Mouse (Mus musculus) bone marrow macrophage, adult 2 months (primary cell): Measurements from ENCODE around the gene Arid5b. TPM values are rescaled to one million over a fixed set of nuclear protein-coding genes. Genes with fewer than 3 reads are reported as not detected.

Source experiments
- H3K27ac ChIP-seq: 2 replicates; pipeline ENCODE4 v1.5.1; 2012; ENCODE audit warnings: low read depth, low read length; ENCODE audit not compliant: insufficient read depth
- H3K4me1 ChIP-seq: 2 replicates; pipeline ENCODE4 v1.6.1; 2012; ENCODE audit warnings: low read length; ENCODE audit not compliant: control insufficient read depth, insufficient read depth
- H3K4me3 ChIP-seq: 2 replicates; pipeline ENCODE4 v1.5.1; 2012; ENCODE audit warnings: mild to moderate bottlenecking, low read length, moderate library complexity; ENCODE audit not compliant: insufficient read depth
- CTCF ChIP-seq: IDR thresholded peaks from 2 replicates; pipeline ENCODE4 v1.5.1; 2012; ENCODE audit warnings: low read depth, mild to moderate bottlenecking, low read length, moderate library complexity
- POLR2A ChIP-seq: IDR thresholded peaks from 2 replicates; pipeline ENCODE4 v1.6.1; 2012; ENCODE audit warnings: mild to moderate bottlenecking, low read depth, low read length, borderline replicate concordance
- polyA plus RNA-seq: library from polyadenylated mRNA; stranded (reverse); fragments of >200 nt; gene quantifications from 2 replicates; pipeline ENCODE4 v1.2.4, GENCODE M21; 2012; ENCODE audit not compliant: missing spikeins, insufficient read depth, insufficient read length

The Arid5b gene
- polyA plus RNA-seq, 1 experiment: 26.5 TPM

GRCm38 (mm10) chr10:68109651-68110050, 168.9 kb downstream of the Arid5b start:
- no peak overlapping the region for H3K27ac ChIP-seq
- peaks cover 10% of the 10 kb centered on the region for H3K4me1 ChIP-seq
- no peak overlapping the region for H3K4me3 ChIP-seq

GRCm38 (mm10) chr10:68107716-68108115, 170.8 kb downstream of the Arid5b start:
- TF ChIP-seq POLR2A: no peak
- no peak for TF ChIP-seq CTCF
- Histone ChIP-seq H3K4me3 (no peak overlapping the region), H3K27ac (no peak overlapping the region), H3K4me1 (peaks cover 19% of the 10 kb centered on the region)

More at GRCm38 (mm10) chr10:68109651-68110050, 168.9 kb downstream of the Arid5b start:
- TF ChIP-seq CTCF (no peak), POLR2A (no peak)

GRCm38 (mm10) chr10:68106351-68106950, 172.1 kb downstream of the Arid5b start:
- Histone ChIP-seq H3K27ac (no peak overlapping the region), H3K4me1 (peaks cover 19% of the 10 kb centered on the region), H3K4me3 (no peak overlapping the region)
- TF ChIP-seq CTCF: no peak
- no peak for TF ChIP-seq POLR2A

- Histone ChIP-seq H3K4me1 (peaks cover 19% of the 10 kb centered on the region), H3K27ac (peak overlapping the region; percentile 96), H3K4me3 (peak overlapping the region; percentile 31; the same call in 1 of the 2 replicates)
- no peak for TF ChIP-seq CTCF
- TF ChIP-seq POLR2A: no peak
These were observed 173.4 kb downstream of the Arid5b start for GRCm38 (mm10) chr10:68104881-68105781.

GRCm38 (mm10) chr10:68104481-68104880, 174.1 kb downstream of the Arid5b start:
- H3K4me3 ChIP-seq: no peak overlapping the region
- TF ChIP-seq CTCF (no peak), POLR2A (no peak)
- H3K27ac ChIP-seq: peak overlapping the region; percentile 96
- H3K4me1 ChIP-seq: peaks cover 19% of the 10 kb centered on the region

GRCm38 (mm10) chr10:68103988-68104387, 174.6 kb downstream of the Arid5b start:
- H3K27ac ChIP-seq: no peak overlapping the region
- H3K4me3 ChIP-seq: no peak overlapping the region
- TF ChIP-seq CTCF (no peak), POLR2A (no peak)
- peaks cover 19% of the 10 kb centered on the region for H3K4me1 ChIP-seq

- H3K4me1 ChIP-seq: peaks cover 19% of the 10 kb centered on the region
- no peak overlapping the region for H3K4me3 ChIP-seq
- TF ChIP-seq CTCF: no peak
- no peak overlapping the region for H3K27ac ChIP-seq
These were observed 175.3 kb downstream of the Arid5b start for GRCm38 (mm10) chr10:68103078-68103855.

- Histone ChIP-seq H3K27ac (no peak overlapping the region), H3K4me3 (no peak overlapping the region), H3K4me1 (peaks cover 19% of the 10 kb centered on the region)
- TF ChIP-seq CTCF (no peak), POLR2A (no peak)
These were observed 176.0 kb downstream of the Arid5b start for GRCm38 (mm10) chr10:68102566-68102965.

GRCm38 (mm10) chr10:68101251-68101650, 177.3 kb downstream of the Arid5b start:
- TF ChIP-seq CTCF: no peak
- TF ChIP-seq POLR2A: no peak
- H3K4me1 ChIP-seq: peaks cover 19% of the 10 kb centered on the region
- no peak overlapping the region for H3K4me3 ChIP-seq
- H3K27ac ChIP-seq: no peak overlapping the region
